Comparison of ENCODE assay signal across 10 mouse cellular contexts in the genomic region with DNA sequence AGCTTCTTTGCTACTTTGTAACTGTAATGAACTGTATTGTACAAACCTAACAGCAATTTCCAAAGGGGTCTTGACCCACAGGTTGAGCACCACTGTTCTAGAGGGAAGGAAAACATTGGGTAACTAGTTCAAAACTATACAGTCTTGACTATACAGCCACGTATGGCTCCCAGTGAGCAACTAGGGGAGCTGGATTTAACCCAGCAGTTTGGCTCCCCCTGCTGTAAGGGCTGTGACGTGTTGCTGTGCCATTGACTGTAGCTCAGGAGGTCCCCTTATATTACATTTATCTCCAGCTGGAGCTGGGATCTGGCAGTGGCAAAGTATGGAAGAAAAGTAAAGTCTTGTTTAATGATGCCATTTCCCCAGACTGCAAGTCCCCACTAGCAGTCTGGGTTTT. TPM values are rescaled to one million over a fixed set of nuclear protein-coding genes. Genes with fewer than 3 reads are reported as not detected.
DNase-seq lines count a peak whose midpoint lies in the region; ATAC-seq and TF ChIP-seq lines count a peak whose summit lies in the region.
"Had no signal": no experiment of that assay in that cellular context is flagged by ENCODE, and none has a peak within 500 bp of the region (broad histone marks: within the 10 kb centered on the region; RNA-seq: fewer than 3 reads in every experiment).

No protein-coding gene starts in this region.

- no peak overlapping the region for H3K27ac ChIP-seq in forebrain, embryonic 10.5 days
- H3K27ac ChIP-seq: liver, embryonic 15.5 days had no signal

- CTCF ChIA-PET in Patski (lab: Charles Lee), result interaction anchor here (0.8 to 1.1 kb wide), 3 partner anchors 52 to 342 kb away, joined by 3 to 4 read pairs (median 3); no protein-coding TSS in a partner anchor

- no peaks in the 10 kb centered on the region for H3K9me3 ChIP-seq in forebrain, embryonic 10.5 days
- H3K9me3 ChIP-seq: liver, embryonic 15.5 days had no signal

- no peak overlapping the region for H3ac ChIP-seq in C2C12 (ENCODE audit: control insufficient read depth, insufficient read length, low read depth)

- H3K79me2 ChIP-seq in C2C12 (ENCODE audit: control insufficient read depth, insufficient read depth), result no peaks in the 10 kb centered on the region

- 30% methylated on average over 2 of the region's 2 CpGs for WGBS in forebrain, embryonic 10.5 days

- H3K27me3 ChIP-seq in C2C12 (ENCODE audit: control insufficient read depth, insufficient read depth, insufficient read length) (no peaks in the 10 kb centered on the region), Patski (peaks cover 21% of the 10 kb centered on the region)
- H3K27me3 ChIP-seq in forebrain, embryonic 10.5 days (ENCODE audit: poor library complexity, severe bottlenecking), result no peaks in the 10 kb centered on the region
- H3K27me3 ChIP-seq: liver, embryonic 15.5 days had no signal

- in situ Hi-C loops in Patski (cut with MboI; ENCODE audit: low pct_unique_long_range_greater_than_20kb), result no loop called here

- peak; percentile 27 to 64 for DNase-seq in kidney, postnatal 36 days
- DNase-seq in kidney, postnatal 4 days, result no peak
- DNase-seq in Patski (ENCODE audit: low read depth, low spot score), result no peak
- DNase-seq in lung, postnatal 36 days, result peak; percentile 47
- no peak for DNase-seq in forebrain, embryonic 10.5 days (ENCODE audit: extremely low spot score, low spot score)
- no peak for DNase-seq in layer of hippocampus, postnatal 36 days
- DNase-seq: retina, postnatal 1 day had no signal

- H3K79me3 ChIP-seq in C2C12 (ENCODE audit: low read depth), result no peaks in the 10 kb centered on the region

- TF ChIP-seq CTCF in C2C12 (IDR thresholded peaks at IDR 0.05; ENCODE audit: control insufficient read depth, insufficient read depth, insufficient read length) (peak; percentile 13), Patski (IDR thresholded peaks at IDR 0.05) (peak; percentile 51)

- POLR2A ChIA-PET in Patski (lab: Charles Lee), result no interaction called here

- H3K4me1 ChIP-seq in forebrain, embryonic 10.5 days, result peaks cover 8% of the 10 kb centered on the region

- no peaks in the 10 kb centered on the region for H3K36me3 ChIP-seq in C2C12 (ENCODE audit: control insufficient read depth, insufficient read depth)
- no peaks in the 10 kb centered on the region for H3K36me3 ChIP-seq in forebrain, embryonic 10.5 days (replicated peaks)
- H3K36me3 ChIP-seq: liver, embryonic 15.5 days had no signal

- ATAC-seq in Patski, result no peak
- ATAC-seq: forebrain, embryonic 16.5 days had no signal

- no peak overlapping the region for H3K4me3 ChIP-seq in C2C12 (ENCODE audit: insufficient read depth, poor library complexity, severe bottlenecking)
- H3K4me3 ChIP-seq in forebrain, embryonic 10.5 days, result no peak overlapping the region
- H3K4me3 ChIP-seq: liver, embryonic 15.5 days had no signal

TF ChIP-seq in C2C12, 6 proteins besides CTCF, POLR2A, EP300 and RAD21:
- no peak for TF ChIP-seq MYOG (IDR thresholded peaks at IDR 0.05; ENCODE audit: control insufficient read depth, extremely low read depth, insufficient read length)
- TF ChIP-seq CEBPB (IDR thresholded peaks at IDR 0.05; ENCODE audit: low read depth), result no peak
- TF ChIP-seq FOSL1 (IDR thresholded peaks at IDR 0.05; ENCODE audit: insufficient read depth, low read length, poor library complexity, severe bottlenecking), result no peak
- TF ChIP-seq MAX (IDR thresholded peaks at IDR 0.05), result no peak
- no peak for TF ChIP-seq USF1 (IDR thresholded peaks at IDR 0.05; ENCODE audit: low read depth)
- TF ChIP-seq MYOD1 (IDR thresholded peaks at IDR 0.05; ENCODE audit: control insufficient read depth, insufficient read length, low read depth), result no peak

RNA-seq across cellular contexts. Expression of a gene that starts 4.9 kb away (rescaled TPM):
- polyA plus RNA-seq in C2C12 (2012; fragmentation: generic; extraction: Trizol) (6.6 TPM), Patski (2021) (15.2 TPM)
- 34.1 and 35.0 TPM in 2 replicates for polyA plus RNA-seq in forebrain, embryonic 10.5 days (2016; fragmentation: Nextera tagmentation; extraction: Ambion mirVana)
- 10 to 100 TPM; 23.0 to 26.2 TPM for total RNA-seq in layer of hippocampus, postnatal 36 days (2021)

RNA-seq across cellular contexts. Expression of a gene that starts 28.4 kb away (rescaled TPM):
- polyA plus RNA-seq in C2C12 (2012; fragmentation: generic; extraction: Trizol) (not detected), Patski (2021) (0.14 TPM)
- 0.90 and 1.4 TPM in 2 replicates for polyA plus RNA-seq in forebrain, embryonic 10.5 days (2016; fragmentation: Nextera tagmentation; extraction: Ambion mirVana)
- total RNA-seq in layer of hippocampus, postnatal 36 days (2021), result 1 to 10 TPM; 7.1 to 8.0 TPM
- polyA plus RNA-seq: liver, embryonic 15.5 days had no signal

Comparison
In these comparisons a context has a peak if more than half of its experiments do, and no peak if none do; other contexts are left out.
1. DNase-seq: peak in kidney, postnatal 36 days (2 of 2) and lung, postnatal 36 days (single experiment); none in kidney, postnatal 4 days (0 of 2), Patski (single experiment), forebrain, embryonic 10.5 days (single experiment) and layer of hippocampus, postnatal 36 days (0 of 2).